Mouse (Mus musculus): Measurements from ENCODE around the gene Slc25a5.
"Not testable (repeated sequence)": the region's sequence is repeated elsewhere in the genome, so short reads cannot be mapped to it uniquely, and the experiment has no call there.

Slc25a5 gene

DNA sequence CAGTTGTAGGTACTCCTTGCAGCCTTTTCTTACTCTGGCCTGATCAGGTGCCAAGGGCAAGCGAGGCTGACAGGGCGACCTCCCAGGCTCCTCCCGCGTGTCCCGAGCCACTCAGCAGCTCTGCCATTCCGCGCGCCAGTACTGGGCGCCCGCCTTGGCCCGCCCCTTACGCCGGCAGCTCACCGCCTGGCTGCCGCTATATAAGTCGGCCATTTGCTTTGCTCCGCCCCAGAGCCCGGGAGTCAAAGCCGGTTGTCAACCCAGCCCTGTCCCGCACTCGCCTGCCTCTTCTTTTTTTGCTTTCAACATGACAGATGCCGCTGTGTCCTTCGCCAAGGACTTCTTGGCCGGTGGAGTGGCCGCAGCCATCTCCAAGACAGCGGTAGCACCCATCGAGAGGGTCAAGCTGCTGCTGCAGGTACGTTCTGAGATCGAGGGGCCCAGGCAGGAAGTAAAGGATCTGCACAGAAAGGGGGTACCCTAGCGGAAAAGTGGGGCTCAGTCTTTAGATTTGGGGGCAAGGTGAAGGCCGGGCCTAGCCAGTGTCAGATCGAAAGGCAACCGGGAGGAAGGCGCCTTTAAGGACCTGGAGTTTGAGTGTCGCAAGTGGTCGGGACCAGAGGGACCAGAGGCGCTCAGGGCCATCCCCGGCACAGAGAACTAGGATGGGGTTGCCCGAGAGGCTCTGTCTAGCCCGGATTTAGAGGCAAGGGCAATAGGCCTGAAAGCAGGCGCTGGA, at the start of gene Slc25a5:
TSS of gene Slc25a5 (plus strand) at position 228 of the 739 bp plus-strand sequence.
- DNase-seq (ENCODE audit: low read depth, low spot score): peak; percentile 85

DNA sequence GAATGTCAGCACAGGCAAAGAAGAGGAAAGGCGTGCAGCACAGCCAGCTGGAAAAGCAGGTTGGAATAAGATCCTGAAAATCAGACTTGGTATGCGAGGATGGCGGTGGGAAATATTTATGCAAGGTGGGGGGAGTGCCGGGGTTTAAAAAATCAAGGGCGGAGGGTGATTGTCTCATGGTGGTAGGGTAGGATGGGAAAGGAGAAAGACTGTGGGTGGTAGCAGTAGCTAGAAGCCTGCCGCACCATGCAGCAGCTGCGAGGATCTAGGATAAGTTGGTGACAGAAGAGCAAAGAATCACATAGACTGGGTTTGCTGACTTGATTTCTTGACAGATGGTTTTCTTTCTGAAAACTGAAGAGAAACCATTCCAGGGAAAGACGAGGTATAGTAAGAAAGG, 48.7 kb upstream of the Slc25a5 start:
- no peak for DNase-seq (ENCODE audit: low read depth, low spot score)

DNA sequence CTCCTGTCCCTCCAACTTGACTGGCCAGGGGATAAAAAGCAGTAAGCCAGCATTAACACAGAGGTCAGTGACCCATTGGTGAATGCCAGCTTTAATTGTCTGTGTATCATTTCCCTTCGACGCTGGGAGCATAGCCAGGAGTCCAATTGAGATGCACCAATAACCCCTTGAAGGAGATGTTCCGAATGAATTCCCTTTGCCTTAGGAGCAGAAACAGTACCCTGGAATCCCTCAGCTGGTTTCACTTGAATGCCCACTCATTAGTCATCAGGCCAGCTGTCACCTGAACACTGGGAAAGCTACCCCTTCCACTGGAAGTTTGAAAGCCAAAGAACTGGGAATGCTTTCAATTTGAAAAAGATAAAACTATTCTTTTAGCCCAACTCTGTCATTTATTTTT, 46.9 kb upstream of the Slc25a5 start:
- no peak for DNase-seq (ENCODE audit: low read depth, low spot score)

DNA sequence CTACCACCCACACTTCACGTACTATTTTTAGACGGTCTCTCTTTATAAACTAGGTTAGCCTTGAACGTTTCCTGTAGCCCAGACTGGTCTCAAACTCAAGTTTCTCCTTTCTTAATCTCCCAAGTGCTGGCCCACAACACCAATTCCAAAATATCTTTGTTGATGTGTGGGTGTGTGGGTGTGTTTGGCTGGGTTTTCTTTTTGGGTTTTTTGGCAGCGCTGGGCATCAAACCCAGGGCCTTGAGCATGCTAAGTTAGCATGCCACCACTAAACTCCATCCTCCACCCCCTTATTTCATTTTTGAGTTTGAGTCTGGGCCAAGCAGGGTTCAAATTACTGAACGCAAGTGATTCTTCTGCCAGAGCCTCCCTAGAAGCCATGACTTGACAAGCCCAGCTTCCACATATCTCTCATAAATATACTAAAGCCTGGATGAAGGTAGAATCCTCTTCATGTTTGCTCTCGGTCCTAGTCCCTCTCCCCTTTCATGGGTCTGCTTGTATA, 46.1 kb upstream of the Slc25a5 start:
- DNase-seq (ENCODE audit: low read depth, low spot score): no peak

DNA sequence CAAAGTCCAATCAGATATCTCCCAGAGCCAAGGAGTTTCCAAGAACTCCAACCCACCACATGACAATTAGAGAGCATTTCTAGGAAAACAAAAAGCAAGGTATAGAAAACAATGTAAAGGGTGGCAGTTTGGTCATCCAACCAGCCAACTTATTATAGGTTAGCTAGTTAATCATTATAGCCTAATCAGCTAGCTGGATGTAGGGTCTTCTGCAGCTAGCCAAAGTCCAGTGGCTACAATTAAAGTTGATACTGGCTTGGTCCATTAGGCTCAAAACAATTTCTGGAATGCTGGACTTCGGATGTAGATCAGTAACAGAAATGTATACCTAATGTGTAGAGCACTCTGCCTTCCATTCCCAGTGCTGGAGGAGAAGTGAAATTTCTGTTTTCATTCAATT, 44.9 kb upstream of the Slc25a5 start:
- no peak for DNase-seq (ENCODE audit: low read depth, low spot score)

DNA sequence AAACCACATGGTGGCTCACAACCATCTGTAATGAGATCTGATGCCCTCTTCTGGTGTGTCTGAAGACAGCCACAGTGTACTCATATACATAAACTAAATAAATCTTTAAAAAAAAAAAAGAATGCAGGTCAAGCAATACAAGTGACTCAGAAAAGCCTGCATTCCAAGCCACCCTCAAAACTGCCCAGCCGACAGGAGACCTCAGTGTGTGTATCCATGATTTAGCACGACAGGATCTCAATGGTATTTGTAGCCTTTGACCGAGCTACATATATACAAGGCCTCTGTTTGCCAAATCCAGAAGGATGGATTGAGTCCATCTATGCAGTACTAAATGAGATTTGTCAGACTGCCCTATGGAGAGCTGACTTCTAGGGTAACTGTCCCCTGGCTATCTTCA, 42.9 kb upstream of the Slc25a5 start:
- DNase-seq (ENCODE audit: low read depth, low spot score): no peak

DNA sequence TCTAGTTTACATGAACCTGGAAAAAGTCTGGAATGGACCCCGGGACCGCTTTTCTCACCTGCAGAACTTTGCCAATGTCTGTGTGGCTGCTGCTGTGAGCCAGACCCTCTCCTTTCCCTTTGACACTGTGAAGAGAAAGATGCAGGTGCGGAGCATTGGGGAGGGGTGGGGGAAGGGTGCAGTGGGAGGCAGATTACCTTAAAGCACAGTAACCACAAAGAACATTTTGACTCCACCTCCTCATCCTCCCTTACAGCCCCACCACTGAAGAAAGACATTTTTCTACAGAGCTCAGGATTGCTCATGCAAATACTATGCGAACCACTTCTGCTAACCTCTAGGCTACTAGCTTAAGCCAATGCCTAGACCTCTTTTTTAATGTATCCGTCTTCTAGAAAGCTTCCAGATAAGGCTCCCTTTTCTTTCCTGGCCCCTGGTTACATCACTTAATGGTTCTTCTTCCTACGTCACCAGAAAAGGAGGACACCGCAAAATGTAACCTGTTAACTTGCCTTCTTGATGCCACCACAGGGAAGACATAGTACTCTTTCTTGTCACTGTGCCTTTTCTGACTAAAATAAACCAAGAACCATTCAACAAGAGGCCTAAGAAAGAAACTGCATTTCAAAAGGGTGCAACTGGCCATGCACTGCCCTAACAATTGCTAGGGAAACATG, 37.5 kb upstream of the Slc25a5 start:
- DNase-seq (ENCODE audit: low read depth, low spot score): no peak

DNA sequence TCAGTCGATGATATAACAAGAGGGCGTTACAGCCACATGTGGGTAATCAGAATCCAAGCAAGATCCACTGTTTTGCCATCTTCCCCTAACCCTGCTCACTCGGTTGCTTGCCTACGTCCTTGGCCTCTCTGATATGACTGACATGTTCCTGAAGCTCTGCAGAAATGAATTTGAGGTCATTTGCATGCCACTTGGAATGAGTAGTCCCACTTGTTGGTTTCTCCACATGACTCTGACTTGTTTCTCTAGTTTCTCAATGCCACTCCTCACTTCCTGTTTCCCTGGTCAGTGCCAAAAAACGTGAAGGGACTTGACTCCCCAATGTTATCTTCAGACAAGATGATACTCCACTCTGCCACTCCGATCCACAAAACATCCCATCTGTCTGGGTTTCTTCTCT, 36.9 kb upstream of the Slc25a5 start:
- DNase-seq (ENCODE audit: low read depth, low spot score): no peak

DNA sequence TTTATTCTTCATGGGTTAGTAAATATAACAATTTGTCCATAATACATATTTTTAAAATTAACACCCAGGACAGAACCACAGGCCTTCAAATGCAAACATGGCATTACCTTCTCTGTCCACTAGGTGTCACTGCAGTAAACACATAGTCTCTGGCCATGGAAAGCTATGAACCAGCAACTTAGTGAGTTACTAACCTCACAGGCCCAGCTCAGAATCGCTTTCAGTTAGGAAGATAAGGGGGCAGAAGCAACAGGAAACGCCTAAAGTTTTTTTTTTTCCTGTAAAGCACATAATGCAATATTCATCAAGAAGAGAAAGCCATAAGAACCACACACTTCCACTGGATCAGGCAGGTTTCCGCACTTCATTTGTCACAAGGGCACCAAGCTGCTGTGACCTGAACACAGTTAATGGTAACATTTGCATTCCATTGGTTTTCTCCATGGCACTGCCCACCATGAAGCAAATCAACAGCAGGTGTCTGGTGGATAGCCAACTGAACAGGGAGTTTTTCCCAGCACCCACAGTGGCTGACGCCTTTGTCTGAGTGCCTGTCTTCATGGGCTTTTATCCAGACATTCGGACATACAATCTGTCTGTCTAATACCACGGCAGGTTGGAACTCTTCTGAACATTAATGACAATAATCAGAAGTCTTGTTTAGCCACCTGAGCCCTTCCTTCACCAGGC, 34.4 kb upstream of the Slc25a5 start:
- DNase-seq (ENCODE audit: low read depth, low spot score): peak; percentile 62

DNA sequence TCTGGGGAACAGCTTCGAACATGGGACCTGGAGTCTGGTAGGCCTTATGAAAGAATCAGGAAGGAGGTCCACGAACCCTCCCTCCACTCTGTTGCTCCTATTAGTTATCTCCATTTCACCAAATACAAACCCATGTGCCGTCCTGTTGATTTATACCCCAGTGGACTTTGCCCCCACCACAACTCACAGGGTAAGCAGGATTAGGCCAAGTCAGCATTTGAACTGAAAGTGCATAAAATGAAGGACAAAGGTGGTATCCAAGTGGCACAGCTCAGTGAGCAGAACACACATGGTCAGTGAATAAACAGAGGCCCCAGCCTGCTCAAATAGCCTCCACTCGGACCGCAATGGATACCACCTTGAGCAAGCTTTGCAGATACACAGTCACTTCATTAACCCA, 33.2 kb upstream of the Slc25a5 start:
- no peak for DNase-seq (ENCODE audit: low read depth, low spot score)

DNA sequence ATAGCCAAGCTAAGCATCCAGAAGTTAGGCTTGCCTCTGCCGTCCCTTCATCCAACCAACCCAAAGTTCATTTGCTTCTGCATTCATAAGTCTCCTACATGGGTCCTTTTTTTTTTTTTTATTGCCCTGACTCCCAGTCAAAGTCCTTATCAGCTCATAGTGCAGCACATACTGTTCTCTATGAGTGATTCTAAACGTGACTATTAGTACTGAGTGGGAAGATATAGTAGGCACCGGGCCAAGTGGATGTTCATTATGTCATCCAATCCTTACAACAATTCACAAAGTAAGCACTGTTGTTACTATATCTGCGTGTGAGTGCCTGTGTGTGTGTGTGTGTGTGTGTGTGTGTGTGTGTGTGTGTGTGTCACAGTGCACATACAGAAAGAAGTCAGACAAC, 32.6 kb upstream of the Slc25a5 start:
- DNase-seq (ENCODE audit: low read depth, low spot score): no peak

DNA sequence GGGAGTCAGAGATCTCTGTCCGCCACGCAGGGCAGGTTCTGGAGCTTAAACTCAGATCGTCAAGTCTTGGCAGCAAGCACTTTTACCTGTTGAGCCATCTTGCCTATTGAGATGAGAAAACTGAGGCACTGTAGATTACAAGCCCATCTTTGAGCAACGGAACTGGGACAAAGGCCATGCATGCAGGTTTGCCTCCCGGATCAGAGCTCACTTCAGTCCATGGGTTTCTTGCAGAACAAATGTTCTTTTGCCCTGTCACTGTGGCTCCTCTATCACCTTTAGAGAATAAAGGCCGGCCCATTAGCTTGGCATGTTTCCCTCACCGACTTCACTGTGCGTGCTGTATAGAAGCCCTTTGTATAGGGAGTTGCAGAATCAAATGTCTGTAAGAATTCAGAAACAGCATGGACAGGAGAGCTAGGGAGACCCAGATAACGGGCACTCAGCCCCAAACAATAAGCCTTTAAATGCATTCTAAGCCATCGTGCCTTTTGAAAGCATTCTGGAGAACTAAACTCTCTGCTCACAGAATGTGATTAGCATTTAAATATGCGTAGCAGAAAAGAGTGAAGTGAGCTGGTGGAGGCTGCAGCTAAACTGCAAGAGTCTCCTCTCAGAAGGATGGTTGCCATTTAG, 32.0 kb upstream of the Slc25a5 start:
- peak; percentile 35 for DNase-seq (ENCODE audit: low read depth, low spot score)

DNA sequence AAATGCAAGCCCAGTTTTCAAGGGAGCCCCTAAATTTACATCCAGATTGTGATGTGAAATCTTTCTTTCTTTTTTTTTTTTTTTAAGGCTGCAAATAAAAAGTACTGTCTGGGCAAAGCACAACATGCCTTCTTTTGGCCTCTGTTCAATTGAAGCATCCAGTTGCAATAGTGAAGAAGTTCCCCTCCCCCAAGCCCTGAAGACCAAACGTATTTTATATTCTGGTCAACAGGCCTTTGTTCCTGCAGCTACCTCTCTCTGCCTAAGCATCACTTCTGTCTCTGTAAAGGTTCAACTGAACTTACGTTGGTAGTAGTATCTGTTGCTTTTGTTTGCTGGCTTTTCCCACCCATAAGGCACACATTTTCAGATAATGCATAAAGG, 31.5 kb upstream of the Slc25a5 start:
- no peak for DNase-seq (ENCODE audit: low read depth, low spot score)

DNA sequence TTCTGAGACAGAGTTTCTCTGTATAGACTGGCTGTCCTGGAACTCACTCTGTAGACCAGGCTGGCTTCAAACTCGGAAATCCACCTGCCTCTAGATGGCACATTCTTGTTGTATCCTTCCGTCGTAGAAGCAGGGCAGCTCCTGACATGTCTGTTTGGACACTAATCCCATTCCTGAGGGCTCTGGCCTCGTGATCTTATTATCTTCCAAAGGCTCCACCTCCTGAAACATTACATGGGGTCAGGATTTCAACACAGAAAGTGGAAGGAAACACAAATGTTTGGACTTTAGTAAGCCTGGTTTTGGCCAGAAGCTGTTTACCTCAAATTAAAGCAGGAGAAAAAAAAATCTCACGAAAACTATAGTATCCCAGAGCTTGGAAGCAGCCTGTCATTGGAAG, 28.1 kb upstream of the Slc25a5 start:
- DNase-seq (ENCODE audit: low read depth, low spot score): peak; percentile 21

DNA sequence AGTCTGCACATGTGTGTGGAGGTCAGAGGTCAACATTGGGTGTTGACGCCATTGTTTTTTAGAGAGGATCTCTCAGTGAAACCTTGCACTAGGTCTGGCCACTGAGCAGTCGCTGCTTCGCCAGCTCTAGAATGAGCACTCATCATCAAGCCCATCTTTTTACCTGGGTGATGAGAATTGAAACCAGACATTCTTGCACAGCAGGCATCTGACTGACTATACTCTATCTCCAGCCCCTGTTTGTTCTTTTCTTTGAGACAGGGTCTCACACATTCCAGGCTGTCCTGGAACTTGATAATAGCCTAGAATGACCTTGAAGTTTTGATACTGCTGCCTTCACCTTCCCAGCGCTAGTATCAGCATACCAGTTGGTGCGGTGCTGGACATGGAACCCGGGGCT, 22.9 kb upstream of the Slc25a5 start:
- DNase-seq (ENCODE audit: low read depth, low spot score): peak; percentile 71

DNA sequence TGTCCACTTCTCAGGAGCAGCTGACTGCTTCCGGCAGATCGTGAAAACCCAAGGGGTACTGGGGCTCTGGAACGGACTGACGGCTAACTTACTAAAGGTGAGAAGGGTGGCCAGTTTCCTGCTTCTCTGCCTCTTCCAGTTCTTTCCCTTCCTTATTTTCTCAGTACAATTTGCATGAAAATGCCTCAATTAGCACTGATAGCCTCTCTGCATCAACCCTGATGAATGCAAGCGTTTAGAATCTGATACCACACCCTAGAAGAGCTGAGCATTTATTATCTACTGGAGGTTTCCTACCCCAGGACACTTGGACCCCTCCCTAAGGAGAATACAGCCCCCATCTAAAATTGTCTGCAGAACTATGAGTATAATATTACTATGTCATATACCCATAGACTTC, 19.9 kb upstream of the Slc25a5 start:
- DNase-seq (ENCODE audit: low read depth, low spot score): peak; percentile 57

DNA sequence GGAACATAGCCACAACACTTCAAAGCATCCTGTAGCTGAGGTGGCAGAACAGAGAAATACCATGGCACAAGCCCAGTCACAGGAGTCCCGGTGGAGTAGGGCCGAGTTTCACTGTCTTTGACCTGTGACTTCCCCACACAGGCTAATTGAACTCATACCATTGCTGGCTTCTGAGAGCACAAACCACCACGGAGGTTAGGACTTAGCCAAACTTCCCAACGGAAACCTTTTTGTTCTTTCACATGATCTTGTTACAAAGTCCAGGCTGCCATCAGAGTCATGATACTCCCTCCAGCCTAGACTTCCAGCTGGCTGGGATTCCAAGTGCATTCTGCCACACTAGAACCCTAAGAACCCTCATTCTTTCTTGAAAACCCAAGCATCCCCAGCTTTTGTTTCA, 17.8 kb upstream of the Slc25a5 start:
- DNase-seq (ENCODE audit: low read depth, low spot score): no peak

DNA sequence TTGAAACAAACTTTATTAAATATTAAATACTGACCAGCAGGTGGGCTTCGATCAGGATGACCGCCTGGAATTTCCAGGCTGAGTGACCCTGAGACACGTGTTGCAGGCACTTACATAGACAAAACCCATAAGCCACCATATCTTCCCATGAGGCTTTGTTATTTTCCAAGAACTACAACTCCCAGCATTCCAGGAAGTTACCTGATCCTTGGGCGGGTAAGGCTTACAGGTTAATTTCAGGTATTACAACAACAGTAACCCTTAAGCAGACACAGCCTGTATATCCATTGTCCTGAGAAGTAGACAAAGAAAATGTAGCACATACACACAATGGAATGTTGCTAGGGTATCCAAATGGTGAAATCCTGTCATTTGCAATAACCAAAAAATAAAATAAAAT, 6.1 kb upstream of the Slc25a5 start:
- peak; percentile 50 for DNase-seq (ENCODE audit: low read depth, low spot score)

DNA sequence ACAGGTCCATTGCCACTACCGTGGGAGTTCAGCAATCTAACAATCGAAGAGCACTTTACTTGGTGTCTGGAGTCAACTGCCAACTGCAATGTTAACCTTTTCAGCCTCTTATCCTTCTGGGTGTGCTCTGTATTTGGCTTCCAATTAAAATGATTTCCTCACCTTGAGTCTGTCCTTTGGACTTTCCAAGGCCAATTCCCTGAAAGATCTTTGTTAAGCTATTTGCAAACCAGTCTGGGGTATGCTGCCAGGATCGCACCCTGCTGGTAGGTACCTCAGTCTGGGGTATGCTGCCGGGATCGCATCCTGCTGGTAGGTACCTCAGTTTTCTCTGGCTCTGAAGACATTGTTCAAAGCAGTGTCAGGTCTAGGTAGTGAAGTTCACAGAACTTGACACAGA, 880 bp upstream of the Slc25a5 start:
- DNase-seq (ENCODE audit: low read depth, low spot score): peak; percentile 59

DNA sequence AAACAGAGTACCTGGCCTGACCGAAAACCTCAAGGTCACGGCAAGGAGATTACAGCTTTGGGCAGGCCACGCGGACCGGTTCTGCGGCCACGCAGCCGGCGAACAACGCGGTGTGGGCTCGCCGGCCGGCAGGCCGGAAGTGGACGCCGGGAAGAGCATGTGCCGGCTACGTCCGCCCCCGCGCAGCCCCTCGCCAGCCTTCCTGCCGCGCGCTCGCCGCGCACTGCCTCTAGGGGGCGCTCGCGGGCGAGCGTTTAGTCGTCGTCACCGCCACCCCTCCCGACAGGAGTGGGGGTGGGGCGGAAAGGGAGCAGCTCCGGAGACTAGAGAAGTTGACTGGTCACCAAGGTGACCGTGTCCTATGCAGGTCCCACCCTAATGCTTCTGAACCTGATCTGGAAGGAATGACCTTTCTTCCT, 721 bp downstream of the Slc25a5 start:
- peak; percentile 79 for DNase-seq (ENCODE audit: low read depth, low spot score)

DNA sequence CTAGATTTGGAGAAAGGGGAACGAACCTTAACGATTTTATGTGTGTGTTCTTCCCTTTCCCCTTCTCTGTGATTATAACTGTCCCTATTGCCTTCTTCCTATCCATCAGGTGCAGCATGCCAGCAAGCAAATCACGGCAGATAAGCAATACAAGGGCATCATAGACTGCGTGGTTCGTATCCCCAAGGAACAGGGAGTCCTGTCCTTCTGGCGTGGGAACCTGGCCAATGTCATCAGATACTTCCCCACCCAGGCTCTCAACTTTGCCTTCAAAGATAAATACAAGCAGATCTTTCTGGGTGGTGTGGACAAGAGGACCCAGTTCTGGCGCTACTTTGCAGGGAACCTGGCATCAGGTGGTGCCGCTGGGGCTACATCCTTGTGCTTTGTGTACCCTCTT, 1.3 kb downstream of the Slc25a5 start:
- not testable (repeated sequence) for DNase-seq (ENCODE audit: low read depth, low spot score)

All from R1 (cell line).